Mouse (Mus musculus) retina, postnatal 1 day (tissue): Measurements from ENCODE around the gene Stub1.

Experiments used
- DNase-seq: peaks from one replicate; pipeline ENCODE4 v3.0.0-alpha.2; 2012

The Stub1 gene

DNA sequence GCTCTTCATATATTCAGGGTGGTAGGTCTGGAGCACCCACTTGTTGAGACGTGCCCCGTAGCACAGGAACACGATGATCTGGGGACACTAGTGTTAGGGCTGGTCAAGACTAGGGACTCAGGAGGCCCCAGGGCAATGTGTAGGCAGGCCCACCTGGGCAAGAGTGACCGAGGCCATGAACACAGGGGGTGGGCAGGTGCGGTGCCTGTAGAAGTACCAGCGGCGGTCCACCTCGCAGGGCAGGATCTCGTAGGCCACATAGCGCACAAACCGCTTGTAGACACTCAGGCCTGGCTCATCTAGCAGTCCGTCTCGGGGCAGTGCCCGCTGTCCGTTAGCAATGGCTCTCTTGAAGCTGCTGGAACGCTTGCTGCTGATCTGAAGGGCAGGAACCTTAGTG lies 2.6 kb upstream of the Stub1 start:
- no peak for DNase-seq

- DNase-seq, result no peak
Observed at GRCm38 (mm10) chr17:25835301-25835700, 2.1 kb upstream of the Stub1 start.

GRCm38 (mm10) chr17:25834595-25835222 lies 1.5 kb upstream of the Stub1 start:
- DNase-seq, result no peak

GRCm38 (mm10) chr17:25833961-25834594 lies 874 bp upstream of the Stub1 start:
- no peak for DNase-seq

DNA sequence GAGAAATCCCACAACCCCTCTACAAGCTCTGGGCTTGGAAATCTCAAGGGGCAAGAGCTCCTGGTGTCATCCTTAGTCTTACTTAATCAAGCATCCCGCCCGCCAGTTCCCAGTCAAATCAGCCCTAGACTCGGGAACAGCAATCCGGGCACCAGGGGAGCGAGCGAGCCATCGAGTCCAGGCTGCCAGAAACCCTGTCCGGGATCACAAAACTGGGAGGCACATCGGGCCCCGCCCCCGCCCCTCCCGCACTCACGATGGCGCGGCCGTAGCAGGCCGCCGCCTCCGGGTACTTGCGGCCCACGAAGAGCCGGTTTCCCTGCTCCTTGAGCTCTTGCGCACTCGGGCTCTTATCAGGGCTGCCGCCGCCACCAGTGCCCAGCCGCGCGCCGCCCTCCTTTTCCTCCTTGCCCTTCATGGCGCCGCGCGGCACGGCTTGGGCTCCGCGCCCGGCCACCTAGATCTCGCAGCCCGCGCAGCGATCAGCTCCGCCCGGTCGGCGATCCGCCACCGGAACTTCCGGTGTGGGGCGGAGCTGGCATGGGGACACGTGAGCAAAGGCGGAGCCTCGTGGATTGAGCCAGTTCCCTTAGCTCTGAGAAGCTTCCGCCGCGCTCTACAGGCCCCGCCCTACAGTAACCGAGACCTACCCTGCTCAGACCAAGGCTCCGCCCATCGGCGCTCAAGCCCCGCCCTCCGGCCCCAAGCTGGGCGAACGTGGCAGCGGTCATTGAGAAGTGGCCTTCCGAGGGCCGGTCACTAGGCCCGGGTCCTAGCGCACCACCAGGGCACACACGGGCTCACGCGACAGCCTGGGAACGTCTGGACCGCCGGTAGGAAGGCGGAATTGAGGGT lies 541 bp downstream of the Stub1 start:
- DNase-seq, result peak; percentile 99

DNA sequence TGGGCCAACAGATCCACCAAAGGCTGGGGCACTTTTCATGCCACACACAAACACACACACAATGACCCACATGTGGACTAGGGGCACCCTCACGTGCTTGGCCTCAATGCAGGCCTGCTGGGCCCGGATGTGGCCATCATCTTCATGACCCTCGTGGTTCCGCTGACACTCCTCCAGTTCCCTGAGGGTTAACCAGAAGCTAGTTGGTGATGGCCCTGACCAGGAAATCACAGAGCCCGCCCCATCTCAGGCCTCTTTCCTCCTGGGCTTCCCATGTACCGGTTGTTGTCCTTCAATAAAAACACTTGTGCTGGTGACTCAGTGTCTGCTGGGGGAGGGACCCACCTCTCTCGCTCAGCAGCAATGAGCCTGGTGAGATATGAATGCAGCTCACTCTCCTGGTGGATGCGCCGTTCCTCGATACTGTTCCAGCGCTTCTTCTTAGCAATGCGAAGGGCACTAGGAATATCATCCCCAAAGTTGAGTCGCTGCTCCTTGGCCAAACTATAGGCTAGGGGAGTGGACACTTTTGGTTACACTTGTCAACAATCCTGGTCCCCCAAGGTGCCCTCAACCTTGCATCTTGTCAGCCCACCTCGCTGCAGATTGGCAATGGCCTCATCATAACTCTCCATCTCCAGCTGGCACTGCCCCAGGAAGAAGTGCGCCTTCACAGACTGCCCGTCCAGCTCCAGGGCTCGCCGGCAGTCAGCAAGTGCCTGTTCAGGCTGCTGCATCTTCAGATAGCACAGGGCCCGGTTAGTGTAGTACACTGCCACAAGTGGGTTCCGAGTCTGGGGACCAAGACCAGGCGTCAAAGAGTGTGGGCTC lies 1.5 kb downstream of the Stub1 start:
- DNase-seq, result no peak

DNA sequence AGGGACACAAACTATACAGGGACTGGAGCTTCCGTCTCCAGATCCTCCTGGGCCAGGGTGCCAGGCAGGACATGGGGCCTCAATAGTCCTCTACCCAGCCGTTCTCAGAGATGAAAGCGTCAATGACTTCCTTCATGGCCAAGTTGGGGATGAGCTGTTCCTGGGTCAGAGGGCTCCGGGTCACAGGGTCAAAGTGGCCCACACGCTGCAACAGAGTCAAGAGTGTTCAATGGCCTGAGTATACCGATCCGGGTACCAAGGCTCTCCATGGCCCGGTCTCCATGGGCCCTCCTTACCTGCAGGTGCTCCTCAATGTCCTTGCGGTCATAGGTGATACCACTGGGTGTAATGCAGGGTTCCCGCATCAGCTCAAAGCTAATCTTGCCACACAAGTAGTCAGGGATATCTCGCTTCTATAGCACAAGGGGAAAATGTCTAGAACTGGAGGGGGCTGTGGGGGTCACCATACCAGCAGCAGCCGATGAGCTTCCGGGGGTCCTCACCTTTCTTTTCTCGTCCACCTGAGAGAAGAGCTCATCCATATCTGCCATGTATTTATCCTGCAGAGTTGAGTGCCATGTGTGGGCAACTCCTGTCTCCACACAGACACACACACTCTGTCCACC lies 2.3 kb downstream of the Stub1 start:
- DNase-seq, result no peak

DNA sequence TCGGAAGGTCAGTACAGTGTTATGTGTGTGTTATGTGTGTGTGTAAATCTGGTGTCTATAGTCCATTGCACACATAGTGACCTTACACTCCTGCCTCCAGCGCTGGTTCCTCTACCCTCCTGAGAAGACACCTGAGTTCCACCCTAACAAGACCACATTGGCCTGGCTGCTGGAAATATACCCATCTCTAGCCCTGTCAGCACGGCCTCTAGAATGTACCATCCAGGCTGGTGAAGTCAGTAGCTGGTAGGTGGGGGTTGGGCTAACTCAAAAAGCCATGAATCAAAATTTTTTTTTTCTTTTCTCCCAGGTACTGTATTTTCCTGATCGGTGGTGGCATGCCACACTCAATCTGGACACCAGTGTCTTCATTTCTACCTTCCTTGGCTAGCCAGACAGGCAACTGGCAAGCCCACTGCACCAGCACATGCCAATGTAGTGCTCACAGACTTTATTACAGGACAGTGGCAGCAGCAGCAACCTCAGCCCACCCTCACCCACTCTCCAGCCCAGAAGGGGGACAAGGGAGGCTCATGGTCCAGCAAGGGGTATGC lies 2.9 kb downstream of the Stub1 start:
- DNase-seq, result no peak

DNA sequence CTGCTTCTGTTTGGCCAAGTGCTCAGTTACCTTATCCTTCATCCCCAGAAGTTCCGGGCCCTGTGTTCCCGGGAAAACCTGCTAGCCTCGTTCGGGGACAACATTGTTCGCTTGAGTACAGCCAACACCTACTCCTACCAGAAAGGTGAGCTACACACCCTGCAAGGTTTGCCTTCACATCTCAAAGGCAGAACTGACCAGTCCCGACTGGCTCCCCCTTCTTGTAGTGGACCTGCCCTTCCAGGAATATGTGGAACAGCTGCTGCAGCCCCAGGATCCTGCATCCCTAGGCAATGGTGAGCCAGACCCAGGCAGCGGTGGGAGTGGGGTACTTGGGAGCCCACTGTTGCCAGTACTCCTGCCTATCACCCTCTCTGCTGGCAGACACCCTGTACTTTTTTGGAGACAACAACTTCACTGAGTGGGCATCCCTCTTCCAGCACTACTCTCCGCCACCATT lies 3.6 kb downstream of the Stub1 start:
- DNase-seq, result no peak

DNA sequence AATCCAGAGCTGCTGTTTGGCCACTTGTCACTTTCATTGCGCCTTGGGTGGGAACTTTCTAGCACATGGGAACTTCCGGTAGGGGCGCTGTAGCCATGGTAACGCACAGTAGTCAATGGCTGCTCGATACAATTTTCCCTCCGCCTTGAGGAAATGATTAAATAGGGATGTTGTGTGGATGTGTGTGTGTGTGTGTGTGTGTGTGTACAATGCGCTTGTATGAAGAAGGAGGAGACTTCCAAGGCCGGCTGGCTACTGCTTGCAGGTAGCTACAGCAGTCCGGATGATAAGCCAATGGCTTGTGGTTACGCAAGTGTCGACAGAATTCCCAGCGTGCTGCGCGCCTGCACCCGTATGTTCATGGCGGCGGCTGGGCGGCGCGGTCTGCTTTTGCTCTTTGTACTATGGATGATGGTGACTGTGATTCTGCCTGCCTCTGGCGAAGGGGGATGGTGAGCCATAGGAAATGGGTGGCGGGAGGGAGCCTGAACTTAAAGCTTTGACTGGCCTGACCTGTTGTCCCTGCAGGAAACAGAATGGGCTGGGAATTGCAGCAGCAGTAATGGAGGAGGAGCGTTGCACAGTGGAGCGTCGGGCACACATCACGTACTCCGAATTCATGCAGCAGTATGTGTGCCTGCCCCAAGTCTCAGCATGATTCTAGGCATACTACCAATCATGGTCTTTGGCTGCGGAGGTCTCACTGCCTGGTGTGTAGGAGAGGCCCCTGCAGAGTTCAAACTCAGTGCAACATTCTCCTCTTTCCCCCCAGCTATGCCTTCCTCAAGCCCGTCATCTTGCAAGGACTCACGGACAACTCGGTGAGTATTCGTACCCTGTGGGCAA lies 4.3 kb downstream of the Stub1 start, which contains the start of gene Jmjd8:
Gene Jmjd8 (plus strand): TSS at position 156 of the 846 bp plus-strand sequence.
- DNase-seq, result peak; percentile 90

- no peak for DNase-seq
Observed at GRCm38 (mm10) chr17:25828223-25828594, 5.0 kb downstream of the Stub1 start.

DNA sequence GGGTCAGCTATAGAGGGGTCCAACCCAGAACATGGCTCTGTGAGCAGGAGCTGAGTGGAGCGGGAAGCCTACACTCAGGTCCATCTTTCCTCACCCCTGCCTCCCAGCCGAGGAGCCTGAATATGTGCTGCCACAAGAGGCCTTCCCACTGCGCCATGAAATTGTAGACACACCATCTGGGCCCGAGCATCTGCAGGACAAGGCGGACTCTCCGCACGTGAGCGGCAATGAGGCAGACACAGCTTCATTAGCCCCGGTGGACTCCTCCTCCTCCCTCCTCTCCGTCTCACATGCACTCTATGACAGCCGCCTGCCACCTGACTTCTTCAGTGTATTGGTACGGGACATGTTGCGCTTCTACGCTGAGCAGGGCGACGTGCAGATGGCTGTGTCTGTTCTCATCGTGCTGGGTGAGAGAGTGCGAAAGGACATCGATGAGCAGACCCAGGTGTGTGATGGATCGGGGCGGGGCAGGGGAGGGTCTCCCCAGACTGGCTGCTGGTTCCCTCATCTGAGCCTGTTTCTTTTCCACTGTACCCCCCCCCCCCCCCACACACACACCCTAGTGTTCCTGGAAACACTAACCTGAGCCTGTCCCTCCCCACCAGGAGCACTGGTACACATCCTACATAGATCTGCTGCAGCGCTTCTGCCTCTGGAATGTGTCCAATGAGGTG lies 5.5 kb downstream of the Stub1 start:
- DNase-seq, result no peak

- DNase-seq, result no peak
Observed at GRCm38 (mm10) chr17:25827011-25827410, 6.2 kb downstream of the Stub1 start.

- no peak for DNase-seq
Observed at GRCm38 (mm10) chr17:25825984-25826570, 7.1 kb downstream of the Stub1 start.

GRCm38 (mm10) chr17:25825311-25825710 lies 7.9 kb downstream of the Stub1 start:
- DNase-seq, result no peak

- no peak for DNase-seq
Observed at GRCm38 (mm10) chr17:25824362-25825142, 8.7 kb downstream of the Stub1 start.

- peak; percentile 95 for DNase-seq
Observed at GRCm38 (mm10) chr17:25823452-25823851, 9.8 kb downstream of the Stub1 start, which contains the start of gene Wdr24. Gene Wdr24, plus strand, starts transcription at chr17:25823627.

DNA sequence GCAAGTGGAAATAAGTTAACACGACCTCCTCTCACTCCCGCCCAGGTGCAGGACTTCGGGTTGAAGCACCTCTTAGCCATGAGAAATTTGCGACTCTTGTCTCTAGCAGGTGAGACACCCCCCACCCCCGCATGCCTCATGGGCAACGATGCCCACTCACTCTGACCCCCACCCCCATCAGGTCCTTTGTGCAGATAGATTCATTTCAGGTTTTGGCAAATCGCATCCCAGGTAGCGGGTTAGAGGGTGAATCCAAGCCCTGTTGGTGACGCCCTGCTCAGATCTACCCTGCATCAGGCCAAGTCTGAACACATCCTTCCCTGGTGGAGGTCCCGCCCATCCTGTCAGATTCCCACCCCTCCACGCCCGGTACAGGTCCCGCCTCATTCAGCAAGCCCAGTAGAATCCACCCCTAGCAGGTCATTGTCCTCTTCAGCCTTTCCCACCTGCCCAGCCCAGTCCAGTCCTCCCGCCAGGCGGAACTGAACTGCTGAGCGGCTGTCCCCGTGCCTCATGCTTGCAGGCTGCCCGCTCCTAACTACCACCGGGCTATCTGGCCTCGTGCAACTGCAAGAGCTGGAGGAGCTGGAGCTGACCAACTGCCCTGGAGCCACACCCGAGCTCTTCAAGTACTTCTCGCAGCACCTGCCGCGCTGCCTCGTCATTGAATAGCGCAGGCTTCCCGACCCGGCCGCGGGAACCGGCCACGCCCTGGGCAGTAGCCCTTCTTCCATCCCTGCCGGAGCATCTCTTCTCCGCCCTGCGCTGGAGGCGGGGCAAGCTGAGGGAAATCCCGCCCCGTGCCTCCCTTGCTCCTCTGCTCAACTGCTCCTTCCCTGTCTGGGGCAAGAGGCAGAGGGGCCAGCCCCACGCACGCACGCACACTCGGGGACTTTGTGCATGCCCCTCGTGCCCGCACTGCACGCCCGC lies 14.1 kb downstream of the Stub1 start:
- DNase-seq, result peak; percentile 35
